Mouse (Mus musculus) CD4-positive helper T cell, adult 2 months (primary cell): ENCODE results near the gene Ireb2.
"Not testable (repeated sequence)": the region's sequence is repeated elsewhere in the genome, so short reads cannot be mapped to it uniquely, and the experiment has no call there.

Experiments
- DNase-seq: peaks from one replicate; pipeline ENCODE4 v3.0.0-alpha.2; 2012; ENCODE audit warnings: low read depth, missing footprints, low spot score

Gene Ireb2

DNA sequence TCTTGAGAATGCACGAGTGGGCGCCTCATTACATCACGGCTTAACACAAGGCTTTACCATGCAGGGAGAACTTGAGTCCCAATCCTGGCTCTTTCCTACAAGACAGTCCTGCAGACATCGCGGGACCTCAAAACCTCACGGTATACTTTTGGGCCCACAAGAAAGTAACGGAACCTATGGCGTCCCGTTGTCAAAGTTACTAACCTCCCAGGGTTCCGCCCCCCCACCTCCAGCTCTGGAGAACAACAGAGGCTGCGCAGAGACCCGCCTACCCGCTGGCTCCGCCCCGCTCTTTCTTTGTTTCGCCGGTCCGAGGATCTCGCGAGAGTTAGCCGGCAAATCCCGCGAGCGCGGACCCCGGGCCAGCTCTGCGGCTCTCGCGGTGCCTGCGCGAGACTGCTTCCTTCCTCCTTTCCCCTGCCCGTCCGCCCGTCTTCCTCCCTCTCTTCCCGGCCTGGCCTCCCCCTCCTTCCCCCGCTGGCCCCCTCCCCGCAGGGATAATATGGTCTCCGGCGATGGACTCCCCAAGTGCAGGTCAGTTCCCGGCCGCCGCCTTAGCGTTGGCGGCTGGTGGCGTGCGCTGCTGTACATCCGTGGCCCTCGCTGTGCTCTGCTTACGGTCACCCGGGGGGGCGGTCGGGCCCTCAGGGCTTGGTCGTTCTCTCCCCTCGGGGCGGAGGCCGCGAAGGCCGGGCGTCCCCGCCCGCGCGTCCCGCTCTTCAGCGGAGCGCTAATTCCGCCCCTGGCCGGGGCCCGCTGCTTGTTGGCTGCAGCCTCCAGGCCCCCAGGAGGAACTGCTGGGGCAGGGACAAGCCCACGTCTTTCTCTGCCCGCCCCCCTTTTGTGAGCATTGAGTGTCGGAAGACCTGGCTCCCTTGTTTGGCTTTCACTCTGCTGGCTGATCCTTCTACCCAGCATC lies at the start of gene Ireb2:
Gene Ireb2, plus strand, starts transcription at position 427 of the 919 bp plus-strand sequence.
- peak; percentile 97 for DNase-seq

DNA sequence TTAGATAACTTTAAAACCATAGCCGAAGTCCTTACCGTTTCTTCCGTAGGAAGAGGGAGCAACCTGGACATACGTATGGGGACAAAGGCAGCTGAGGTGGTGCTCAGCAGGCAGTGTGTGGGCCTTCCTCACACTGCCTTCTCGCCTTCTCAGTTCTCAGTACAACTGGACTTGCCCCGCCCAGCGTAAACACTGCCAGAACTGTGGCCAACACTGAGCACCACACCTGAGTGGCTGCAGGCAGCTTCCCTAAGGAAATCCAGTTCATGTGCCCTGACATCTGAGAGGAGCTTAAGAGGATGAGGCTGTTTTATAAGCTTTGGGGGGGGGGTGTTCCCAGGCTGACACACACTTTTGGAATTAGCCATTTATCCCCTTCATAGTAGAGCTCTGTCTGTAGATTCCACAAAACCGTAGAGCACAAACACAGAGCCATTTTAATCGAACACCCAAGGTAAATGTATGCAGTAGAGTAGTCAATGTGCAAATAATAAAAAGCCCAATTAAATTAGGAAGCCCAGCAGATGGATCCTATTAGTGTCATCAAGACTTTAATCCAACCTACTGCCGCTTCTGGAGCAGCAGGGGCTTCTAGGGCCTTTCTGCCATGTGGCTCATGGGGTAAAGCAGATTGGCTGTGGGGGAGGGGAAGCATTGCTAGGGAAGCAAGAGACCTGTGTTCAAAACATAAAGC lies 46.9 kb upstream of the Ireb2 start:
- DNase-seq: no peak

DNA sequence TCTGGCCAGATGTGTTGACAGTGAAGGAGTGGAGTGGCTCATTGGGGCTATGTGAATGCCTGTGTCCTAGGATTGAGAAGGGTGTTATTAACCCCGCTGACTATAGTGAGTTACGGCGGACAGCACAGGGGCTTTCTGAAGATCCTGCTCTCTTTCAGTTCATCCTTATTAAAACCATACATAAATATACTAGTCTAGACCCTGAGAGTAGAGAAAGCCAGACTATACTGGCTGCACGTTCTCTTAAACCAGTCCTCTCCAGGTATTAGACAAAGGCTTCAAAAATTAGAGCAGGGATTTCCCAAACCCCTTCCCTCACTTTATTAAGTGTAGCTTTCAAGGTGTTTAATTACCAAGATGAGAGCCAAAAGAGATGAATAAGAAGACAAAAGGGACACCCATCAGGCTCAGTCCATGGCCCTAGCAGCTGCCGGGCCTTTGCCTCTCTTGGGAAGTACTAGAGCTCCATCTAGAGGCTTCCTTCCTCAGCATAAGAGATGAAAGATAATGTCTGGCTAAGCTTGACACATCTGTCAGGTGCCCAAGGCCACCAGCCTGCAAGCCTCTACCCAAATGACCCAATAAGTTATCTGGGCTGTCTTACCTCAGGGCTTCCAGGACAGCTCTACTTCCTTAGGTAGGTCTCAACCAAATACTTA lies 42.0 kb upstream of the Ireb2 start:
- DNase-seq: peak; percentile 30

DNA sequence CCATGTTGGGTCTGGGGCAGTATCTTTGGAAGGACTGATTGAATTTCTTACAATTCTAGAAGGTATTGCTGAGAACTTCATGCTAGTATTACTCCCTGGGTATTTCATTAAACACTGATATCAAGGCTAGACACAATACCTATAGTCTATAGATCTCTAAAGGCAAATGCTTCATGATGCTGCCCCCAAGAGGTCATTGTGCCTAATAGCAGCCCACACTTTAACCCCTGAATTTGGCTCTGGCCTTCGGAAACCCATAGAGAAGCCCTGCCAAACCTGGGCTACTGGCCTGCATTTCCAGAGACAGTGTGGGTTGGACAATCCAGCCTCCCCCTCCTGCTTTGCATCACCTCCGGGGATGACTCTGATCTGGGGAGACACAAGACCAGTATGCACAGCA lies 33.8 kb upstream of the Ireb2 start:
- DNase-seq: no peak

DNA sequence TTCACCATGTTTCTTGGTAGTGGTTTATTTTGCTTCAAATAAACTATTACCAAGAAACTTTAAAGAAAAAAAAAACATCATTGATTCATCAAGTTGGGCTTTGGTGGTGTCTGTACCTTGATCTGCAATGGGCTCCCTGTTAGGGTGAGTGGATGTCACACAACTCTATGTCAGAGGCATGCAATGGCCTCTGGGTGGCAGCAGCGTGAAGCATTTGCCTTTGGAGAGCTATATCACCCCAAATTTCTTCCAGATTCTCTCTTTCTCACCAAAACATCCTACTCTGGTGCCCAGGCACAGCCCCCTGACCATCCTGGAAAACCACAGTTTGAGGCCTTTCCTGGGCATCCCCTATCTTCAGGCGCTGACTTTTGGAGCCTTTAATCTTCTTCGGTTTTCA lies 33.0 kb upstream of the Ireb2 start:
- DNase-seq: peak; percentile 45

DNA sequence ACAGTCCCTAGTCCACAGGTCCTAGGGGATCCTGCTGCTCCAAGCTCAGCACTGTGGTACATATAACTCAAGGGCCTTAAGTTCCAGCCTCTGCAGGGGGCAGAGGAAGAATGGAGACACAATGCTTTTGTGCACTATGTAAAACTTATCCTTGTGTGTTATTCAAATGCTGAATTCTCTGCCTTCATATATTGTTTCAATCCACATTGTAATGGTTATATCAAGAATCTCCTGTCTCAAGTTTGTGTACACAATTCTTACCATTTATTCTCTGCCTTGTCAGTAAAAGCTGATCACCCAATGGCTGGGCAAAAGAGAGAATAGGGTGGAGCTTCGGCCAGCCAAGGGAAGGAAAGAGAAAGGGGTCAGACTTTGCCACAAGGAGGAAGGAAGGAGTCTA lies 29.8 kb upstream of the Ireb2 start:
- no peak for DNase-seq

DNA sequence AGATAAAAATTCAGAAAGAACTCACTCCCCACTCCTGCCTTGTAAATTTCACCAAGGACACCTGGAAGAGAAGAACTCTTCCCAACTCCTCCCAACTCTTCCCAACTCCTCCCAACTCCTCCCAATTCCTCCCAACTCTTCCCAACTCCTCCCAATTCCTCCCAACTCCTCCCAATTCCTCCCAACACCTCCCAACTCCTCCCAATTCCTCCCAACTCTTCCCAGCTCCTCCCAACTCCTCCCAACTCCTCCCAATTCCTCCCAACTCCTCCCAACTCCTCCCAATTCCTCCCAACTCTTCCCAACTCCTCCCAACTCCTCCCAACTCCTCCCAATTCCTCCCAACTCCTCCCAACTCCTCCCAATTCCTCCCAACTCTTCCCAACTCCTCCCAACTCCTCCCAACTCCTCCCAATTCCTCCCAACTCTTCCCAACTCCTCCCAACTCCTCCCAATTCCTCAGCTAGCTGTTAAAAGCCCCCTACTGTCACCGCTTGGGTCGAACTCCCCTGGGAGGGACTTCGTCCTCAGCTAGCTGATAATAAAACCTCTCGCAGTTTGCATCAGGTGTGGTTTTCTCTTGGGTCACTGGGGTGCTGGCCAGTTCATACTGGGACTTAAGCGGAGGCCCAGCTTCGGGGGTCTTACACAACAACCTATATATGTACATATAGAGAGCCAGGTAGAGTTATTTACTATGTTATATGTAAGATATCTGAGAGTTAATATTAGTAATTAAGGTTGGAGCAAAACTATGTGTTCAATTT lies 27.5 kb upstream of the Ireb2 start:
- DNase-seq: not testable (repeated sequence)

DNA sequence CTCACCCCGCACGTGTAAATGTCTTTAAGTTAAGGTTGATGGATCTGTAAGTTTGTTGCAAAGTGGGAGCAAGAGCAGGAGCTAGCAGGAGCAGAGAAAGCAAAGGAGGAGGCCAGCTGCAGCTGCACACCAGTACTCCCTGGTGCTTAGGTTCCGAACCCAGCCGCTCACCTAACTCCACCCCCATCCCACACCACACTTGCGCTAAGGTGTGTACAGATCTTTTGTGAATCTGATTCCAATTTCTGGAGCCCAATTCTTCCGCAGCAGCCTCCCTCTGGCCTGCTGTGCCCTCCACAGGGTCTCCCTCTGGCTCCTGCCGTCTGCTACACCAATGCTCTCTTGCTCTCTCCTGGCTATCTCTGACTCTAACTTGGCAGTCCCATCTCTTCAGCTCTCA lies 25.8 kb upstream of the Ireb2 start:
- DNase-seq: no peak

DNA sequence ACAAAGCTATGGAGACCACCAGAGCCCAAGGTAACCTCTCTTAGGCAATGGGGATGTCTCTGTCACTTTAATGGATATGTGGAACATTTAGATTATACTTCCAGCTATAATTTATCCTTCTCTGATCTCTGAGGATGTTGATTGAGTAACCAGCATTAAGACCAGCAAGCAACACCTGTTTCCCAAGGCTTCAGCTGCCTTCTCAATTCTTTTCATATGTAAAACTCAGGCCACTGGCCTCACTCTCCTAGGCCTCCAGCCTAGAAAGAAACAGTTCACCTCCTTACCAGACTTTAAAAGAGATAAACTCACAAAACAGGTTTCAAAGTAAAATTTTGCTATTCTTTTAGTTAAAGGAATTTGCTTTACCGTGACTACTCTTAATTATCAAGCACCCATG lies 23.4 kb upstream of the Ireb2 start:
- no peak for DNase-seq

DNA sequence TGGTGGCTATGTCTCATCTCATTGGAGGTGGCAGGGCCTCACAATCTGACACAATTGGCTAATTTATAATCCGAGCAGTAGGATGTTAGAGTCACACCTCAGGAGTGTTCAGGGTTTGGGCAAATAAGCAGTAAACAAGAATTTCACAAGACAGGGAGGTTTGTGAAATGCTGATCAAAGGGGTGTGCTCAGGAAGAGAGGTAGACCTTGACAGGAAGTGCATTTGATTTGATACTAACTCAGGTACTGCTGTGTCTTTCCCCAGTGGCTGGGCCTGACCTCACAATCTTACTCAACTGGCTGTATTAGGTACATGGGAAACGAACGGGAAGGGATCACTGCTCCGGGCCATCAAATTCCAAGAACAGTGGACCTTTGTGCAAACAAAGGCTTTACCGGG lies 21.3 kb upstream of the Ireb2 start:
- peak; percentile 22 for DNase-seq

DNA sequence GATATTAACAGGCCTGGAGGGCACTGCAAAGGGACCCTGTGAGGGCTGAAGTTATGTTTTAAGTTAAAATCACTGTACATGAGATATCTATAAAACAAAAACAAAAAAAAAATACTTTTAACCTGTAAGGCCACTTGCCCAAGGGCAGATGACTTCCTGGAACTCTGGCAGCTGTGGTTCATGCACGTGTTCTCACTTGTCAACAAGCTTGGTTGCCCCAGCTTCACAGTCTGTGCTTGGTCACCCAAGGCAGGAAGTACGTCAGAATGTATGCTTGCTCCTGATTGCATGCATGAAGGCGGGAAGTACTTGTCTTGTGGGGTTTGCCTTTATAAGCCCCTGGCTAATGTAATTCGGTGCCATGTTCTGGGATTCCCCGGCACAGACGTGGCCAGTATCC lies 19.7 kb upstream of the Ireb2 start:
- DNase-seq: peak; percentile 36

DNA sequence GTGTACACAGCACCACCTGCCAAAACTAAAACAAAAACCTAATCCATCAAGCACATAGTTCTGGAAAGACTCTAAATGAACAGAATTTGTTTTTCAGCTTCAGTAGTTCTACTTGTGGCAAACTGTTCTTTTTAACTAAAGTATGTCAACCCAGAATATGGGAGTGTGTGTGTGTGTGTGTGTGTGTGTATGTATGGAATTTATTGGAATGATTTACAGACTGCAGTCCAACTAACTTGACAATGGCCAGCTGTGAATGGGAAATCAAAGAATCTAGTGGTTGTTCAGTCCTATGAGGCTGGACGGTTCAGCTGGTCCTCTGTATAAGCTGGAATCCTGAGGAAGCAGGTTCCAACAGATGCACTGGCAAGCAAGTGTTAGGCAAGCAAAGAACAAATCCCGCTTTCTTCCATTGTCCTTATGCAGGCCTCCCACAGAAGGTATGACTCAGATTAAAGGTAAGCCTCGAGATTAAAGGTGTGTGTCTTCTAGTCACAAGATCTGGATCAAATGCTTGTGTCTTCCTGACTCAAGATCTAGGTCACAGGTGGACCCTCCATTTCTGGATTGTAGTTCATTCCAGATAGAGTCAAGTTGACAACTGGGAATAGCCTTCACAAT lies 18.9 kb upstream of the Ireb2 start:
- no peak for DNase-seq

DNA sequence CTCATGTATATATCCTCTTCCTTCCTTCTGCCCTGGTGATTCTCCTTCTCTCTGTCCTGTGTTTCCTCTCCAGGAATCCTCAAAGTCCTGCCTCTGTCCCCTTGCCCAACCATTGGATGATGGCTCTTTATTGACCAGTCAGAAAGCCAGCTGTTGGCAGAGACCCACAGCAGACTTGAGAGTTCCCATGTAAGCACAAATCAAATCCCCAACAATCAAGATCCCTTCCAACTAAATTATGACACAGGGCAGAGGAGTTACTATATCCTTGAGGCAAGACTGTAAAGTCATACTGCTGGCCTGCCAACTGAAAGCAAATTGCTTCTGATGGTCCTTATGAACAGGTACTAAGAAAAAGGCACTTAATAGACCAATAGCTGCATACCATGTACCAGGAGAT lies 15.4 kb upstream of the Ireb2 start:
- no peak for DNase-seq

DNA sequence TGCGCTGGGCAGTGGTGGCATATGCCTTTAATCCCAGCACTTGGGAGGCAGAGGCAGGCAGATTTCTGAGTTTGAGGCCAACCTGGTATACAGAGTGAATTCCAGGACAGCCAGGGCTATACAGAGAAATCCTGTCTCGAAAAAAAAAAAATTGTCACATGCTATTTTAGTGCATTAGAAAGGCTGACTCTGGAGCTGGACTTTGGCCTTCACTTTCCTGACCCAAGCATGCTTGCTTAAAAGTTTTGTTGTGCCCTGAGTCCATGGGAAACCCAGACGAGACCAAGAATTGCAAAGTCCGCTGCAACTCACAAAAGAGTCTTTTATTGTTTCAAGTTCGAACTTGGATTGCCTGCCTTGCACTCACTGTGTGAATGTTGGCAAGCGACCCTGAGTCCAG lies 10.6 kb upstream of the Ireb2 start:
- DNase-seq: not testable (repeated sequence)

DNA sequence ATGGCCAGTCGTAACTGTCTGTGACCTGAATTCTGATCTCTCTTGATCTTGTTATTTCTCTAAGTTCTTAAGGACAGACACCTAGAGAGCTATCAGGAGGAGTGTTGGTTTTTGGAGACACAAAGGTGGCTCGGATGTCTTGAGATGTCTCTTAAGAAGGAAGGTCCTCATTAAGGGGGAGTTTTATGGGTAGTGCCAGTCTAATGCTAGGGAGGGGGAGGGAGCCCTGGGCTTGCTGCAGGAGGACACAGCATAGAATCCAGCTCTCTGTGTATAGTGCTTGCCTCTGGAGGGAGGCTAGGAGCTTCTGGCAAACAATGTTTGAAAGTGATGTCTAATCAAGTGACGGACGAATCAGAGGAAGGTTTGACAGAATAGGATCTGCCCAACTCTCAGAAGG lies 10.0 kb upstream of the Ireb2 start:
- no peak for DNase-seq

DNA sequence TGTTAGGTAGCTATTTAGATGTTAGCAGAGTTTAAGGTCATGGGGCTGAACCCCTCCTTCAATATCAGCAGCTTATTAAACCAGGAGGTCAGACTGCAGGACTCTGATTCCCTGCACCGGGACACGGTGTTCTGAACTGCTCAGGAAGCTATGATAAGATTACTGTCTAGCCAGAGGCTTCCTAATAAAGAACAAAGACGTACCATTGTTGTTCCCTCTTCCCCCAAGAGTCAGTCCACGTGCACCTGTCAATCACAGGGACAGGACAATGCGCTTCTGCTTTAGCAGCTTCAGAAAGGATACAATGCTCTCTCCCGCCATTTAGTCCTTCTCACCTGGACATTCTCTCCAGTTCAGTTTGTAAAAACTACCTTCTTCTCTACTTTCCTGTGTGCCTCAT lies 8.0 kb upstream of the Ireb2 start:
- no peak for DNase-seq

DNA sequence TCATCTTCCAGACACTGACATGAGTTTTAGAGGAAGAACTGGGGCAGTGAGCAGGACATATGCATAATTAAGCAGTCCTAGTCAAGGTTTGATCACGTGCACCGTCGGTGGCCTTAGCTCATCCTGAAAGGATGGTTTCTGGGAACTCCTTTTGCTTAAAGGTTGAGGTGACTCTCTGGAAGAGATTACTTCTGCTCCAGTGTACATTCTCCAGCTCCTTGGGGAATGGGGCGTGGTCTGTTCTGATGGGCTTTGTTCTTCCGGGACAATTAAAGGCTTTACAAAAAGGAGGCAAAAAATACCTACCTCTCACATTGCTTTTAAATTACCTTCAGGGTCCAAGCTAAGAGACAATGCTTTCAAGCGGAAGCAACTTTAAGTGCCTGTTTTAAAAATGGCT lies 7.5 kb upstream of the Ireb2 start:
- DNase-seq: no peak

DNA sequence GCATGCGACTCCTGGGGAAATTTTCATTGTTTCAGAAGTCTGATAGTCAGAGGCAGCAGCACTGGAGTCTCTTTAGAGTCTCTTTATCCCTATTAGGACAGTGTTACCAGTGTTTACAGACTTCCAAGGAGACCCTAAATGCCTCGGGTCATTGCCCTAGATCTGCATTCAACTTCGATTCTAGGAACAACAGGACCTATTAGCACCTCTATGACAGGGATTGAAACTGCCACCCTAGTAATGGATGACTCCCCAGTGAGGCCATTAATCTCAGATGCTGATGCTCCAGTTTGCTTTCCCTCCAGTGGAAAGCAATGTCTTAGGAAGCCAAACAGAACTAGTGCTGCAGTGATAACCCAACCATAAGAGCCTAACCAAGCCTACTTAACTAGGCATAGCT lies 6.1 kb upstream of the Ireb2 start:
- no peak for DNase-seq

DNA sequence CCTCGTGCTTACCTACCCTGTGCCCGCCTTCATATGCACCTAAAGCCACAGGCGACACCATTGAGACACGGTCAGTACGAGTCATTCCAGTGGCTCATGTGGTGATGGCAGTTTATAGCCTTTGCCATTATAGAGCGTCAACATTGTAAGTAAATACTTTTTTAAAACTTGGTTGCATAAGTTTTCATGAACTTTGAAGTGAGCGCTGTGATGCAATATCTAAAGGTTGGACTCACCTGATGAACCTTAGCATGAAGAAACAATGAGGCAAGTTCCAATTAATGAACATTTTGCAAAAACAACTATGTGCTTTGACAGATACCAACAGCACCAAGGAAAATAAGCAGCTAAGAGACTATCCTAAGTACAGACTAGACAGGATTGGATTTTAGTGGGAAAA lies 3.1 kb upstream of the Ireb2 start:
- DNase-seq: no peak

DNA sequence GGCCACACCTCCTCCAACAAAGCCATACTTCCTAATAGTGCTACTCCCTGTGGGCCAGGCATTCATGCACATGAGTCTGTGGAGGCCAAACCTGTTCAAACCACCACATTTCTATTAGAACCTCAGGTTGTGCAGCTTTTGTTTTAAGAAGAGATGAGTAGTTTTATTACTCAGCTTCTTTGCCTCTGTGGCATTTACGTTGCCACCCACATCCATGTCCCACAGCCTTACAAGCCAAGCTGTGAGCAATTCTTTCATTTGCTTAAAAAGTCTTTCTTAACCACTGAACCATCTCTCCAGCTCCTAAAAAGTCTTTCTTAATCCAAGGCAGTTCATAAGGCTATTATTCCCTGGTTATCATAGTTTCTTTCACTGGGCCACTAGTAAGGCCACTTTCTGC lies 15.2 kb downstream of the Ireb2 start:
- DNase-seq: no peak

DNA sequence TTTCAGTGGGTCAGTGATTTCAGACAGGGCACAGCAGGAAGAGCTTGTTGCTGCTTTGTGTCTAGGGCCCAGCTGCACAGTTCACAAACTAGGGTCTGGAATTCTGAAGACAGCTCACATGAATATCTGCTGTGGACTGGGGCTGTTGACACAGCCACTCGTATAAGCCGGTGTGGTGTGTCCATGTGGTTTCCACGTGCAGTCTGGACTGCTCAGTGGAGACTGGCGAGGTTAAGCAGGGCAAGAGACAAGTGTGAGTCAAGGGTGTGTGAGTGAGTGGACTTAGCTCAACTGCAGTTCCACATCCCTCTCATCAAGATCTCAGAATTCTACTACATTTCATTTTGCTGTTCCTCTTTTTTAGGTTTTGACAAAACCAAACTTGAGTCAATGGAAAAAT lies 28.5 kb downstream of the Ireb2 start:
- DNase-seq: no peak
